Mouse (Mus musculus) lung, embryonic 16.5 days (tissue): ENCODE measurements around the gene Tent5c. TPM values are rescaled to one million over a fixed set of nuclear protein-coding genes. Genes with fewer than 3 reads are reported as not detected.

ENCODE experiments used
- ATAC-seq: fragments of 200-750 bp; cut with Nextera tagmentation; 2 replicates; pipeline ENCODE4 v1.8.0; 2017; ENCODE audit warnings: low read depth, mild to moderate bottlenecking, moderate library complexity
- H3K27ac ChIP-seq: fragments of 300-500 bp; sonication (generic); 2 replicates; pipeline ENCODE4 v1.5.1; 2014; ENCODE audit warnings: mild to moderate bottlenecking, control low read depth, low read length
- H3K27me3 ChIP-seq: fragments of 300-500 bp; sonication (generic); 2 replicates; pipeline ENCODE4 v1.6.1; 2014; ENCODE audit warnings: low read depth, low read length, mixed read lengths; ENCODE audit not compliant: control insufficient read depth, insufficient read depth
- H3K36me3 ChIP-seq: fragments of 300-500 bp; sonication (generic); 2 replicates; pipeline ENCODE4 v1.6.1; 2014; ENCODE audit warnings: low read length; ENCODE audit not compliant: control insufficient read depth, insufficient read depth
- H3K4me1 ChIP-seq: fragments of 300-500 bp; sonication (generic); replicated peaks from 2 replicates; pipeline ENCODE4 v1.6.1; 2014; ENCODE audit warnings: low read length, mixed read lengths; ENCODE audit not compliant: control insufficient read depth, insufficient read depth
- H3K4me2 ChIP-seq: fragments of 300-500 bp; sonication (generic); 2 replicates; pipeline ENCODE4 v1.6.1; 2014; ENCODE audit warnings: low read depth, low read length, control low read depth
- H3K4me3 ChIP-seq: fragments of 300-500 bp; sonication (generic); 2 replicates; pipeline ENCODE4 v1.5.1; 2014; ENCODE audit warnings: mild to moderate bottlenecking, low read length, control low read depth
- H3K9ac ChIP-seq: fragments of 300-500 bp; sonication (generic); 2 replicates; pipeline ENCODE4 v1.6.1; 2014; ENCODE audit warnings: low read length, control low read depth
- H3K9me3 ChIP-seq: fragments of 300-500 bp; sonication (generic); 2 replicates; pipeline ENCODE4 v1.6.1; 2016; ENCODE audit warnings: low read length; ENCODE audit not compliant: control insufficient read depth
- WGBS: fragments of 180-500 bp; shearing (Covaris S2); extraction: QIAGEN DNeasy Blood & Tissue Kit; methylation state at CpG from one replicate; pipeline ENCODE4 v1.1.7; 2014; 5-methylcytosine and 5-hydroxymethylcytosine counted together
- polyA plus RNA-seq: library from polyadenylated mRNA; unstranded; fragments of >200 nt; fragmentation: Nextera tagmentation; extraction: Ambion mirVana; gene quantifications from 2 replicates; pipeline ENCODE4 v1.2.1, GENCODE M21; 2015

The Tent5c gene
- polyA plus RNA-seq, 1 experiment from 2014 or later = 13.2 TPM

DNA sequence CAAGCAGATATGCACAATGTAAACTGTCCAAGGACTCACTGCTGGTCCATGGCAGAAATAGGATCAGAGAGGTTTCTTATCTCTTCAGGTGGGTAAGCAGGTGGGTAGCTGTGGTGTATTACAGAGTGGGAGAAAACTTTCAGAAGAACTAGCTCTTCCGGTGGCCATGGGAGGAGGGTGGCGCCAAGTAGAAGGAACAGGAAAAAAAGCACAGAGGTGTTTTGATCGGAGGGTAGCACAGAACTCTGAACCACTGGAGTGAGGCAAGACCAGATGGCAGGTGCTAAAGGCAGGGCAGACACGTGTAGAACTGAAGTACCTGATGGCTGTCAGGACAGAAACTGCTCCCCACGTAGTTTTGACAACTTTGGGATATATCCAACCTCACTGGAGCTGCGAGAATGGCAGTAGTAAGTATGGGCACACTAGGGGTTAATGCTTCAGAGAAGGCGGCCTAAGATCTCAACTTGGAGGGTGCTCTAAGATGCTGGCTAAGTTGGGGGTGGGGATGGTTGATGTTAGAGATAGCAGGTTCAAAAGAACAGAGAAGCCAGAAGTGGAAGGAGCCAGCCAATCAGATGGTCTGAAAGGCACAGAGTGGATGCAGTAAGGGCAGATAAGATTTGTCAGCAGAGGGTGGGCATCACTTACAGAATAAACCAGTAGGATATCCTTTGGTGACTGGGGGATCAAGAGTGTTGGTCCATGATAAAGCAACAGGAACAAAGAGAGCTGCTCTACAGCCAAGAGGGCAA is 8.7 kb downstream of the Tent5c start:
- H3K4me1 ChIP-seq = no peaks in the 10 kb centered on the region
- no peak overlapping the region for H3K27ac ChIP-seq
- H3K4me2 ChIP-seq = no peak overlapping the region
- no peak for ATAC-seq
- WGBS = 59% methylated on average over 7 of the region's 7 CpGs
- H3K4me3 ChIP-seq = no peak overlapping the region
- no peaks in the 10 kb centered on the region for H3K9me3 ChIP-seq
- no peak overlapping the region for H3K9ac ChIP-seq
- H3K27me3 ChIP-seq = no peaks in the 10 kb centered on the region; the same call in 1 of the 2 replicates
- no peaks in the 10 kb centered on the region for H3K36me3 ChIP-seq

- no peaks in the 10 kb centered on the region for H3K27me3 ChIP-seq
- H3K4me1 ChIP-seq = no peaks in the 10 kb centered on the region
- H3K9me3 ChIP-seq = no peaks in the 10 kb centered on the region
- no peak overlapping the region for H3K9ac ChIP-seq
- no peak for ATAC-seq
- WGBS = 30% methylated on average over 8 of the region's 8 CpGs
- H3K4me2 ChIP-seq = no peak overlapping the region
- no peaks in the 10 kb centered on the region for H3K36me3 ChIP-seq
- no peak overlapping the region for H3K27ac ChIP-seq
- no peak overlapping the region for H3K4me3 ChIP-seq
These were observed 14.1 kb downstream of the Tent5c start for GRCm38 (mm10) chr3:100474950-100475472.

- no peaks in the 10 kb centered on the region for H3K36me3 ChIP-seq
- ATAC-seq = no peak
- H3K4me3 ChIP-seq = no peak overlapping the region
- no peaks in the 10 kb centered on the region for H3K27me3 ChIP-seq
- H3K27ac ChIP-seq = no peak overlapping the region
- H3K4me2 ChIP-seq = no peak overlapping the region
- H3K9me3 ChIP-seq = no peaks in the 10 kb centered on the region
- no peaks in the 10 kb centered on the region for H3K4me1 ChIP-seq
- no peak overlapping the region for H3K9ac ChIP-seq
- WGBS = 81% methylated on average over 7 of the region's 7 CpGs
These were observed 14.6 kb downstream of the Tent5c start for GRCm38 (mm10) chr3:100474536-100474935.

DNA sequence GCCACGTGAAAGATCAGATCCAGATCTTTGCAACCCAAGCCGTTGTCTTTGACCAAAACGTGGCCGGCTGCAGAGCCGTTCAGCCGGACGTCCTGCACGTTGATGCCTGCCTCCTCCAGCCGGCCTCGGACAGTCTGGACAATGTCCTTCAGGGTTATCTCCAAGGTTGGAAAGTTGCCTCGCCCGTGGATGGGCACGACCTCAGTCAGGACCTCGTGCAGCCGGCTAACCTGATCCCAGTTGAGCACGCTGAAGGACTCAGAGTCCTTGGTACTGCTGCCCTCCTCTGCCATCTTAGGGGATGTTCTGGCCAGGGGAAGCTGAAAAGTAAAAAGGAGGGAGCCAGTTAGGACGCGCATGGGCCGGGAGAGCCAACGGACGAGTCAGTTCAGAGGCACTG is 16.0 kb downstream of the Tent5c start:
- no peak for ATAC-seq

GRCm38 (mm10) chr3:100470902-100471301 is 18.2 kb downstream of the Tent5c start:
- Histone ChIP-seq H3K27ac (no peak overlapping the region), H3K9me3 (no peaks in the 10 kb centered on the region), H3K4me3 (no peak overlapping the region), H3K36me3 (no peaks in the 10 kb centered on the region), H3K4me1 (no peaks in the 10 kb centered on the region), H3K9ac (no peak overlapping the region), H3K27me3 (no peaks in the 10 kb centered on the region), H3K4me2 (no peak overlapping the region)
- no peak for ATAC-seq
- 60% methylated on average over 3 of the region's 3 CpGs for WGBS

More for the DNA sequence above, 16.0 kb downstream of the Tent5c start:
- H3K36me3 ChIP-seq = no peaks in the 10 kb centered on the region
- H3K9me3 ChIP-seq = no peaks in the 10 kb centered on the region
- H3K9ac ChIP-seq = no peak overlapping the region
- WGBS = 87% methylated on average over 21 of the region's 21 CpGs
- H3K4me2 ChIP-seq = no peak overlapping the region
- H3K4me1 ChIP-seq = no peaks in the 10 kb centered on the region
- no peak overlapping the region for H3K4me3 ChIP-seq
- H3K27ac ChIP-seq = no peak overlapping the region
- no peaks in the 10 kb centered on the region for H3K27me3 ChIP-seq

DNA sequence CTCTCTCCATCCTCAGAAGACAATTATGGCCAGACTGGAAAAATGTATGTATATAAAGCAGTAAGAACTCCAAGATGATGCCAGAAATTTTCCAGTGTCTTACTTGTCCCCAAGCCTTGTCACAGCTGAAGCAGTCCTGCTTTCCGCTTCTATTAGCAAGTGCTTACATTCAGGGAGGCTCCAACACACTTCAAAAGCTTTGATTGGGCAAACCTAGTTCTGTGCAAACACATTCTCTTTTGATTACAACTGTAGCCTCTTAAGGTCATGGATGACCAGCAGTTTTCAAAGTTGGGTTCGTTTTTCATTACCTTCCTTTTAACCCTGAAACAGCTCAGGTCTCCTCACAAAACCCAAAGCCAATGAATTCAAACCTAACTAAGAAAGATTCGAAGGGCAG is 19.0 kb downstream of the Tent5c start:
- Histone ChIP-seq H3K4me2 (no peak overlapping the region), H3K27ac (no peak overlapping the region), H3K4me1 (no peaks in the 10 kb centered on the region), H3K9ac (no peak overlapping the region), H3K4me3 (no peak overlapping the region), H3K27me3 (no peaks in the 10 kb centered on the region), H3K9me3 (no peaks in the 10 kb centered on the region), H3K36me3 (no peaks in the 10 kb centered on the region)
- WGBS = 61% methylated on average over 3 of the region's 3 CpGs
- ATAC-seq = no peak

DNA sequence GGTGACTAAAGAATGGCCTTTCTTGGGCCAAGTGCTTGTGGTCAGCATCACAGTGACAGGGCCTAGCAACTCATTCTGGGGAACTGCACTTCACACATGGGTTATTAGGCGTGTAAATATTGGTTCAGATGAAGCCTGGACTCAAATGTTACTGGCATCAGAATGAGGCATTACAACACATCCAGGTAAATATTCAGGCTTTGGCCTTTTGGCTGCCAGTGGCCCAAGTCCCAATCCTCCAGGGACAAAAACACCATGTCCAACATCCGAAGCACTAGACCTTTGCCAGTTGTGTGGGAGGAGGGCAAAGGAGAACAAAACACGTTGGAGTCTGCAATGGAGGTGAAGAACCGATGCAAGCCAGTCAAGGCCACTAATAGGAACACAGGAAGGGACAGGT is 22.6 kb downstream of the Tent5c start:
- Histone ChIP-seq H3K9me3 (no peaks in the 10 kb centered on the region), H3K4me2 (no peak overlapping the region), H3K9ac (no peak overlapping the region), H3K4me3 (no peak overlapping the region), H3K27me3 (no peaks in the 10 kb centered on the region), H3K4me1 (peaks cover 6% of the 10 kb centered on the region; the same call in 1 of the 2 replicates), H3K27ac (no peak overlapping the region), H3K36me3 (no peaks in the 10 kb centered on the region)
- WGBS = 71% methylated on average over 4 of the region's 4 CpGs
- no peak for ATAC-seq

GRCm38 (mm10) chr3:100464596-100464995 is 24.5 kb downstream of the Tent5c start:
- no peaks in the 10 kb centered on the region for H3K27me3 ChIP-seq
- no peak for ATAC-seq
- H3K4me3 ChIP-seq = no peak overlapping the region
- no peak overlapping the region for H3K9ac ChIP-seq
- H3K36me3 ChIP-seq = no peaks in the 10 kb centered on the region
- 82% methylated on average over 5 of the region's 5 CpGs for WGBS
- H3K4me2 ChIP-seq = no peak overlapping the region
- no peak overlapping the region for H3K27ac ChIP-seq
- peaks cover 6% of the 10 kb centered on the region; the same call in 1 of the 2 replicates for H3K4me1 ChIP-seq
- H3K9me3 ChIP-seq = no peaks in the 10 kb centered on the region

GRCm38 (mm10) chr3:100463959-100464265 is 25.2 kb downstream of the Tent5c start:
- no peak overlapping the region for H3K9ac ChIP-seq
- peak; percentile 22; the same call in 1 of the 2 replicates for ATAC-seq
- H3K27me3 ChIP-seq = no peaks in the 10 kb centered on the region
- H3K27ac ChIP-seq = 0 out of 2 replicates have a peak overlapping the region, but pooled peaks have one; percentile 57
- H3K36me3 ChIP-seq = no peaks in the 10 kb centered on the region
- no peak overlapping the region for H3K4me3 ChIP-seq
- H3K9me3 ChIP-seq = no peaks in the 10 kb centered on the region
- no peak overlapping the region for H3K4me2 ChIP-seq
- H3K4me1 ChIP-seq = peaks cover 6% of the 10 kb centered on the region; the same call in 1 of the 2 replicates
- 36% methylated on average over 2 of the region's 2 CpGs for WGBS
